Mouse (Mus musculus): ENCODE data around the gene Rab2b. TPM values are rescaled to one million over a fixed set of nuclear protein-coding genes. Genes with fewer than 3 reads are reported as not detected.

The Rab2b gene
- polyA plus RNA-seq, 1 experiment from 2014 or later, result 2.6 TPM

DNA sequence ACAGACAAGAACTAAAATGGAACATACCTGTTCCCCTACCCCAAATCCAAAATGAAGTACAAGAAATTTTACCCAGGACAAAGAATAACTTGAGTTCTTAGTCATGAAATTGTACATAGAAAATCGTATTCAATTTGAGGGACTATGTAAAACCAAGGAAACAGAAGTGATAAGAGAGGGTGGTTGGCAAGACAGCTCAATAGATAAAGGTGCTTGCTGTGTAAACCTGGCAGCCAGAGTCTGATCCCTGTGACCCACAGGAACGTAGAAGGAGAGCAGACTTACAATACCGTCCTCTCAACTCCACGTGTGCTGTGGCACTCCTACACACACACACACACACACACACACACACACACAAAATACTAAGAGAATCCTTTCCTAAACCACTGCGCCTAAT is 62.1 kb downstream of the Rab2b start:
- no peak overlapping the region for H3K27ac ChIP-seq
- no peak overlapping the region for H3K9ac ChIP-seq
- H3K27me3 ChIP-seq, result no peaks in the 10 kb centered on the region
- WGBS (ENCODE audit: insufficient replicate concordance), result 62% methylated on average over 5 of the region's 5 CpGs
- H3K36me3 ChIP-seq, result peaks cover 91% of the 10 kb centered on the region
- no peaks in the 10 kb centered on the region for H3K9me3 ChIP-seq (replicated peaks)
- H3K4me2 ChIP-seq, result no peak overlapping the region
- DNase-seq (no peak), ATAC-seq (ENCODE audit: low read depth) (no peak)
- peaks cover 5% of the 10 kb centered on the region; the same call in 1 of the 2 replicates for H3K4me1 ChIP-seq (replicated peaks)
- H3K4me3 ChIP-seq (replicated peaks), result no peak overlapping the region

Other genes starting within 250 kb of the Rab2b start
- not detected in 2 replicates for gene Olfr221, start 237.1 kb downstream of the Rab2b start, polyA plus RNA-seq (2015; fragmentation: Nextera tagmentation; extraction: Ambion mirVana)
- gene Hnrnpc, start 175.5 kb downstream of the Rab2b start, polyA plus RNA-seq (2015; fragmentation: Nextera tagmentation; extraction: Ambion mirVana), result 388 and 457 TPM in 2 replicates
- gene Rpgrip1, start 168.8 kb downstream of the Rab2b start, polyA plus RNA-seq (2015; fragmentation: Nextera tagmentation; extraction: Ambion mirVana), result 63.8 and 64.0 TPM in 2 replicates
- 45.6 and 51.9 TPM in 2 replicates for gene Supt16, start 82.1 kb downstream of the Rab2b start, polyA plus RNA-seq (2015; fragmentation: Nextera tagmentation; extraction: Ambion mirVana)
- 12.1 TPM in 2 replicates for gene Chd8, start 21.8 kb downstream of the Rab2b start, polyA plus RNA-seq (2015; fragmentation: Nextera tagmentation; extraction: Ambion mirVana)
- 19.8 and 20.5 TPM in 2 replicates for gene Tox4, start 399 bp downstream of the Rab2b start, polyA plus RNA-seq (2015; fragmentation: Nextera tagmentation; extraction: Ambion mirVana)
- 20.6 and 21.9 TPM in 2 replicates for gene Mettl3, start 25.6 kb upstream of the Rab2b start, polyA plus RNA-seq (2015; fragmentation: Nextera tagmentation; extraction: Ambion mirVana)
- 1.2 and 1.5 TPM in 2 replicates for gene Sall2, start 49.2 kb upstream of the Rab2b start, polyA plus RNA-seq (2015; fragmentation: Nextera tagmentation; extraction: Ambion mirVana)
- gene Olfr1513, start 76.9 kb upstream of the Rab2b start, polyA plus RNA-seq (2015; fragmentation: Nextera tagmentation; extraction: Ambion mirVana), result not detected in 2 replicates
- gene Olfr1512, start 99.6 kb upstream of the Rab2b start, polyA plus RNA-seq (2015; fragmentation: Nextera tagmentation; extraction: Ambion mirVana), result not detected in 2 replicates
- gene Olfr1511, start 117.8 kb upstream of the Rab2b start, polyA plus RNA-seq (2015; fragmentation: Nextera tagmentation; extraction: Ambion mirVana), result not detected in 2 replicates
- not detected in 2 replicates for gene Olfr1510, start 134.8 kb upstream of the Rab2b start, polyA plus RNA-seq (2015; fragmentation: Nextera tagmentation; extraction: Ambion mirVana)
- not detected in 2 replicates for gene Olfr1509, start 163.4 kb upstream of the Rab2b start, polyA plus RNA-seq (2015; fragmentation: Nextera tagmentation; extraction: Ambion mirVana)
- gene Olfr1508, start 187.9 kb upstream of the Rab2b start, polyA plus RNA-seq (2015; fragmentation: Nextera tagmentation; extraction: Ambion mirVana), result not detected in 2 replicates
- gene Olfr1507, start 216.2 kb upstream of the Rab2b start, polyA plus RNA-seq (2015; fragmentation: Nextera tagmentation; extraction: Ambion mirVana), result not detected in 2 replicates

Measured in liver, embryonic 13.5 days (tissue).